Comparison of ENCODE assay signal across 16 mouse cellular contexts in genomic region chr5:106003321-106004291, GRCm38 (mm10).
A peak's percentile ranks its signal among the peaks of the same experiment; 100 is the strongest.
DNase-seq lines count a peak whose midpoint lies in the region; ATAC-seq and TF ChIP-seq lines count a peak whose summit lies in the region.
"Had no signal": no experiment of that assay in that cellular context is flagged by ENCODE, and none has a peak within 500 bp of the region (broad histone marks: within the 10 kb centered on the region; RNA-seq: fewer than 3 reads in every experiment).

No protein-coding gene starts in this region.

- H3K4me1 ChIP-seq in midbrain, embryonic 11.5 days (ENCODE audit: control insufficient read depth, insufficient read depth, low read length) = no peaks in the 10 kb centered on the region; the same call in 1 of the 2 replicates
- peaks cover 17% of the 10 kb centered on the region for H3K4me1 ChIP-seq in midbrain, embryonic 10.5 days
- peaks cover 12% of the 10 kb centered on the region for H3K4me1 ChIP-seq in midbrain, embryonic 16.5 days (ENCODE audit: control insufficient read depth, insufficient read depth, low read length)
- peaks cover 9% of the 10 kb centered on the region; the same call in 1 of the 2 replicates for H3K4me1 ChIP-seq in limb, embryonic 10.5 days
- H3K4me1 ChIP-seq: embryonic facial prominence, embryonic 13.5 days; liver, embryonic 12.5 days had no signal

- H3K27ac ChIP-seq in midbrain, embryonic 11.5 days (ENCODE audit: low read depth, low read length) = no peak overlapping the region
- no peak overlapping the region for H3K27ac ChIP-seq in midbrain, embryonic 10.5 days (replicated peaks)
- H3K27ac ChIP-seq in midbrain, embryonic 16.5 days (ENCODE audit: low read length) = peak overlapping the region; percentile 3
- H3K27ac ChIP-seq in limb, embryonic 10.5 days = no peak overlapping the region
- no peak overlapping the region for H3K27ac ChIP-seq in layer of hippocampus, adult 2 months
- H3K27ac ChIP-seq: embryonic facial prominence, embryonic 13.5 days; heart, embryonic 15.5 days; kidney, embryonic 15.5 days; liver, embryonic 12.5 days had no signal

- DNase-seq in cerebellum, postnatal 36 days = peak; percentile 15 to 31
- no peak for DNase-seq in cerebellum, adult 18-20 months
- no peak for DNase-seq in midbrain, embryonic 11.5 days (ENCODE audit: low spot score, missing footprints)
- DNase-seq in midbrain, embryonic 10.5 days (ENCODE audit: low spot score) = no peak
- DNase-seq in limb, embryonic 10.5 days (ENCODE audit: low spot score) = no peak
- DNase-seq in thymus, postnatal 14 days = no peak
- no peak for DNase-seq in layer of hippocampus, adult 2 months (ENCODE audit: low spot score in 2 of 2)
- DNase-seq: cerebellum, adult 9-10 months; gastrocnemius, postnatal 10 days; right cerebral cortex, postnatal 4 days had no signal

- no peak overlapping the region for H3K4me3 ChIP-seq in midbrain, embryonic 11.5 days (ENCODE audit: low read depth, low read length)
- H3K4me3 ChIP-seq in midbrain, embryonic 10.5 days = no peak overlapping the region
- peak overlapping the region; percentile 12 for H3K4me3 ChIP-seq in midbrain, embryonic 16.5 days (ENCODE audit: low read depth, low read length)
- no peak overlapping the region for H3K4me3 ChIP-seq in limb, embryonic 10.5 days
- H3K4me3 ChIP-seq in layer of hippocampus, adult 2 months = no peak overlapping the region
- H3K4me3 ChIP-seq: embryonic facial prominence, embryonic 13.5 days; heart, embryonic 15.5 days; kidney, embryonic 15.5 days; liver, embryonic 12.5 days had no signal

- no peaks in the 10 kb centered on the region for H3K27me3 ChIP-seq in midbrain, embryonic 11.5 days (ENCODE audit: control insufficient read depth, insufficient read depth, low read length)
- peaks cover 9% of the 10 kb centered on the region for H3K27me3 ChIP-seq in midbrain, embryonic 10.5 days (ENCODE audit: low read depth, poor library complexity, severe bottlenecking)
- no peaks in the 10 kb centered on the region for H3K27me3 ChIP-seq in midbrain, embryonic 16.5 days (ENCODE audit: control insufficient read depth, insufficient read depth, low read depth, low read length)
- H3K27me3 ChIP-seq in limb, embryonic 10.5 days (ENCODE audit: low read depth, poor library complexity, severe bottlenecking) = peaks cover 10% of the 10 kb centered on the region; the same call in 1 of the 2 replicates
- H3K27me3 ChIP-seq: heart, embryonic 15.5 days; liver, embryonic 12.5 days had no signal

- ATAC-seq in midbrain, embryonic 11.5 days (ENCODE audit: low FRiP score) = peak; percentile 22; the same call in 1 of the 2 replicates
- ATAC-seq in midbrain, embryonic 16.5 days = peak; percentile 79
- ATAC-seq: liver, embryonic 12.5 days; Patski had no signal

- no peaks in the 10 kb centered on the region for H3K36me3 ChIP-seq in midbrain, embryonic 11.5 days (ENCODE audit: control insufficient read depth, insufficient read depth, low read length)
- no peaks in the 10 kb centered on the region for H3K36me3 ChIP-seq in midbrain, embryonic 10.5 days
- no peaks in the 10 kb centered on the region for H3K36me3 ChIP-seq in midbrain, embryonic 16.5 days (ENCODE audit: control insufficient read depth, insufficient read depth, low read length)
- H3K36me3 ChIP-seq in limb, embryonic 10.5 days = no peaks in the 10 kb centered on the region
- H3K36me3 ChIP-seq: embryonic facial prominence, embryonic 13.5 days; heart, embryonic 15.5 days; kidney, embryonic 15.5 days; liver, embryonic 12.5 days had no signal

- TF ChIP-seq CTCF in layer of hippocampus, adult 2 months (conservative IDR thresholded peaks at IDR 0.05) = no peak

- H3K9me3 ChIP-seq in midbrain, embryonic 11.5 days (ENCODE audit: control insufficient read depth, low read length) = no peaks in the 10 kb centered on the region
- H3K9me3 ChIP-seq in midbrain, embryonic 10.5 days (replicated peaks) = no peaks in the 10 kb centered on the region
- H3K9me3 ChIP-seq in midbrain, embryonic 16.5 days (replicated peaks; ENCODE audit: control insufficient read depth, low read length, poor library complexity, severe bottlenecking) = no peaks in the 10 kb centered on the region
- no peaks in the 10 kb centered on the region for H3K9me3 ChIP-seq in limb, embryonic 10.5 days (replicated peaks)
- H3K9me3 ChIP-seq: embryonic facial prominence, embryonic 13.5 days; heart, embryonic 15.5 days; kidney, embryonic 15.5 days; liver, embryonic 12.5 days had no signal

- WGBS in midbrain, embryonic 11.5 days = 72% methylated on average over 28 of the region's 28 CpGs
- WGBS in midbrain, embryonic 10.5 days = 70% methylated on average over 28 of the region's 28 CpGs
- 24% methylated on average over 28 of the region's 28 CpGs for WGBS in midbrain, embryonic 16.5 days
- WGBS in limb, embryonic 10.5 days = 65% methylated on average over 28 of the region's 28 CpGs

- H3K9ac ChIP-seq in midbrain, embryonic 11.5 days (ENCODE audit: low read length) = no peak overlapping the region
- H3K9ac ChIP-seq in midbrain, embryonic 16.5 days (ENCODE audit: low read depth, low read length) = peak overlapping the region; percentile 2; the same call in 1 of the 2 replicates
- H3K9ac ChIP-seq: embryonic facial prominence, embryonic 13.5 days; heart, embryonic 15.5 days; kidney, embryonic 15.5 days; liver, embryonic 12.5 days had no signal

- no peak overlapping the region for H3K4me2 ChIP-seq in midbrain, embryonic 11.5 days
- H3K4me2 ChIP-seq in midbrain, embryonic 16.5 days (ENCODE audit: low read length) = peak overlapping the region; percentile 49
- H3K4me2 ChIP-seq: embryonic facial prominence, embryonic 13.5 days; liver, embryonic 12.5 days had no signal

Comparison
In these comparisons a context has a peak if more than half of its experiments do, and no peak if none do; other contexts are left out.
1. DNase-seq: peak in cerebellum, postnatal 36 days (2 of 2); none in cerebellum, adult 18-20 months (0 of 2), midbrain, embryonic 11.5 days (single experiment), midbrain, embryonic 10.5 days (single experiment), limb, embryonic 10.5 days (single experiment), thymus, postnatal 14 days (single experiment) and layer of hippocampus, adult 2 months (0 of 2).